Mouse (Mus musculus): ENCODE results near the gene Slc9a9. TPM values are rescaled to one million over a fixed set of nuclear protein-coding genes. Genes with fewer than 3 reads are reported as not detected.

Gene Slc9a9
- polyA plus RNA-seq, 1 experiment, result 5.3 TPM

DNA sequence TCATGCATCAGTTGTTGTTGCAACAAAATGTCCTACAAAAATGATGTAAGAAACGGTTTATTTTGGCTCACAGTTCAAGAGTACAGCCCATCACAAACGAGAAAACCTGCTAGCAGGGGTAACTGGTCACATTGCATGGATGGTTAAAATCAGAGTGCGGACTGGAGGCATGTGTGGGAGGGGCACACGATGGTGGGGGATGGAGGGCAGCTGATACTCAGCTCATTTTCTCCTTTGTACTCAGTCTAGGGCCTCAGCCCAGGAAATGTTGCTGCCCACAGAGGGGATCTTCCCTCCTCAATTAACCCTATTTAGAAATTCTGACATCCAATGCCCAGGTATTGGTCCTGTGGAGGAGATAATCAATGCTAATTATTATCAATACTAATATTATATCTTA is 98.8 kb downstream of the Slc9a9 start:
- TF ChIP-seq POLR2A (IDR thresholded peaks at IDR 0.05; ENCODE audit: borderline replicate concordance, extremely low read depth, insufficient read depth, insufficient read length, poor library complexity, severe bottlenecking), result no peak
- TF ChIP-seq CTCF (IDR thresholded peaks at IDR 0.05; ENCODE audit: borderline replicate concordance, extremely low read depth, insufficient read depth, insufficient read length), result no peak
- DNase-seq (ENCODE audit: low read depth), result no peak

- TF ChIP-seq CTCF (IDR thresholded peaks at IDR 0.05; ENCODE audit: borderline replicate concordance, extremely low read depth, insufficient read depth, insufficient read length) (no peak), POLR2A (IDR thresholded peaks at IDR 0.05; ENCODE audit: borderline replicate concordance, extremely low read depth, insufficient read depth, insufficient read length, poor library complexity, severe bottlenecking) (no peak)
- DNase-seq (ENCODE audit: low read depth), result peak; percentile 76
Observed at GRCm38 (mm10) chr9:94773357-94773756, 103.6 kb downstream of the Slc9a9 start.

DNA sequence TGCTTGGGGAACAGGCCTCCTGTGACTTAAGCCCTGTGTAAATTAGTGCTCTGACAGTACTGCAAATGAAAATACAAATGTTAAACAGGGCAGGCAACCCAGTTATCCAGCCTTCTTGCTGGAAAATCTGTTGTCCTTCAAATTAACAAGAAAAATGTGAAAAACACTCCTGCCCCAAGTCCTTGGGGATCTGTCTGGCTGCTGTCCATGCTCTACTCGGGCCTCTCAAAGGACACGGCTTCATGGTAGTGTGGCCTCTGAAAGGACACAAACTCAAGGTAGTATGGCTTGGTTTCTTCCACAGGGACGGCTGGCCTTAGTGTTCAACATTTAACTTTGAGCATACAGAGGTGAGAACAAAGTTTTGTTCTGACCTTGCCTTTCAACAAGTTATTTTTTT is 118.6 kb downstream of the Slc9a9 start:
- DNase-seq (ENCODE audit: low read depth), result no peak
- no peak for TF ChIP-seq CTCF (IDR thresholded peaks at IDR 0.05; ENCODE audit: borderline replicate concordance, extremely low read depth, insufficient read depth, insufficient read length)
- TF ChIP-seq POLR2A (IDR thresholded peaks at IDR 0.05; ENCODE audit: borderline replicate concordance, extremely low read depth, insufficient read depth, insufficient read length, poor library complexity, severe bottlenecking), result no peak

DNA sequence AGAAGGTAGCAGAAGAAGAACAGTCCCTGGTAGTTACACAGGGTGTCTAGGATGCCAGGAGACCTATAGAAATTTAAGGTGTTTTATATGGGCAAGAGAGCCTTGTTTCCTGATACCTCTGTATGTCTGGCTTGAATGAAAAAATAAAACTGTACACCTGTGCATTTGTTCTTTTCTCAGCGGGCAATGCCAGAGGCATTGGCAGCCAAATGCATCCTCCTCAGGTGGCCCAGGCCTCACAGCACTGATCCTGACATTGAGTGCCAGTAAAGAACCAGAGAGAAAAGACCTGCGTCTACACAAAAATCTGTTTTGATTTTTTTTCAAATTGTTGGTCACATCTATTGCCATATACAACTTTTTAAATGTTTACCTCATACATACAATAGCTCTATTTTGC is 121.3 kb downstream of the Slc9a9 start:
- TF ChIP-seq POLR2A (IDR thresholded peaks at IDR 0.05; ENCODE audit: borderline replicate concordance, extremely low read depth, insufficient read depth, insufficient read length, poor library complexity, severe bottlenecking) (no peak), CTCF (IDR thresholded peaks at IDR 0.05; ENCODE audit: borderline replicate concordance, extremely low read depth, insufficient read depth, insufficient read length) (no peak)
- no peak for DNase-seq (ENCODE audit: low read depth)

- TF ChIP-seq POLR2A (IDR thresholded peaks at IDR 0.05; ENCODE audit: borderline replicate concordance, extremely low read depth, insufficient read depth, insufficient read length, poor library complexity, severe bottlenecking), result no peak
- no peak for TF ChIP-seq CTCF (IDR thresholded peaks at IDR 0.05; ENCODE audit: borderline replicate concordance, extremely low read depth, insufficient read depth, insufficient read length)
- no peak for DNase-seq (ENCODE audit: low read depth)
Observed at GRCm38 (mm10) chr9:94803073-94803472, 133.4 kb downstream of the Slc9a9 start.

DNA sequence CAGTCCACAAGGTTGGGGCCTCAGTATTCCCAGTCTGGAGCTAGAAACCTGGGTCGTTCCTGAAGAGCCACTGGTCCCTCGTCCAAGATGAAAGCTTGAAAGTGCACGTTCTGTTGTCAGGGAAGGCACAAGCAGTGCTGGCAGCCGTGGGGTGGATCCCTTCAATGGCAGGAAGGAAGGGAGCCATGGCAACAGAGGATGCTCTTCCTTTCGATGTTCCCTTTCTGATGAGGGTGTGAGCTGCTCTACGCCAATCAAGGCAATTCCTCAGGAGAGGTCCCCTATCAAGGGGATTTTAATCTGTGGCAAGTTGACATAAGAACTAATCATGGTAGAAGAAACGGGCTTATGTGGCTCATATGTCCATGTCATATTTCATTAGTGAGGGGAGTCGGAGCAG is 135.8 kb downstream of the Slc9a9 start:
- TF ChIP-seq POLR2A (IDR thresholded peaks at IDR 0.05; ENCODE audit: borderline replicate concordance, extremely low read depth, insufficient read depth, insufficient read length, poor library complexity, severe bottlenecking) (no peak), CTCF (IDR thresholded peaks at IDR 0.05; ENCODE audit: borderline replicate concordance, extremely low read depth, insufficient read depth, insufficient read length) (no peak)
- DNase-seq (ENCODE audit: low read depth), result peak; percentile 31

DNA sequence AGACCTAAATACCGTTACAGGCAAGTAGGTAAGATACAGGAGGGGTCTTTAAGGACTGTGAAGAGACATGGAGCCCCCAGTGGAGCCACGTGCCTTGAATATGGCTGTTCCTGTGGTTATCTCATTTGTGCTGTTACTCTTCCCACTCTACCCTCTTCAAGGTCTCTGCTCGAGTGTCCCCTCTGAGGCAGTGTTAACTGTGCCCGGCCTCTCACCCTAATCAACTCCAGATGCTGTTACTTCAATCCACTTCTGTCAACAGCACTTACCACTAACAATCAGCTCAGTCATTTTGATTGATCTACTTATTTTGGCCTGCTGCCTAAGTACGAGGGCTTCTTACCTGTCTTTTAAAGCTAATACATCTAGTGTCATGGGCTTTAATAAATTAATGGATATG is 145.8 kb downstream of the Slc9a9 start:
- DNase-seq (ENCODE audit: low read depth), result no peak
- no peak for TF ChIP-seq CTCF (IDR thresholded peaks at IDR 0.05; ENCODE audit: borderline replicate concordance, extremely low read depth, insufficient read depth, insufficient read length)
- TF ChIP-seq POLR2A (IDR thresholded peaks at IDR 0.05; ENCODE audit: borderline replicate concordance, extremely low read depth, insufficient read depth, insufficient read length, poor library complexity, severe bottlenecking), result no peak

- TF ChIP-seq POLR2A (IDR thresholded peaks at IDR 0.05; ENCODE audit: borderline replicate concordance, extremely low read depth, insufficient read depth, insufficient read length, poor library complexity, severe bottlenecking), result no peak
- no peak for TF ChIP-seq CTCF (IDR thresholded peaks at IDR 0.05; ENCODE audit: borderline replicate concordance, extremely low read depth, insufficient read depth, insufficient read length)
- no peak for DNase-seq (ENCODE audit: low read depth)
Observed at GRCm38 (mm10) chr9:94821268-94821667, 151.6 kb downstream of the Slc9a9 start.

DNA sequence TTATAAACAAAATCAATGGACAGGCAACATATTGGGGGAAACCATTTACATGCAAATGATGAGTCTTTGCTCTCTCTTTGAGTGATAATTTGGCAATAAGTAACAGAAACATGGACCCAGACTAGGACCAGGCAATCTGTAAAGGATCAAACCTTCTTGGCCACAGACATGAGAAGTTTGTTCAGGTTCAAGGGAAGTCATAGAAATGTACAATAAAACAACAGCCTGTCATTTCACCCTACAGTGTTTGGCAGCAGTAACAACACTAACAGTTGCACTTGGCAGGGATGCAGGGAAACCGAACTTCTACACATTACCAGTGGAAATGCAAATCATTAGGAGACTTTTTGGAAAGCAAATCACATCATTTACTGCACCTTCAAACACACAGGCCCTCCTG is 164.1 kb downstream of the Slc9a9 start:
- TF ChIP-seq POLR2A (IDR thresholded peaks at IDR 0.05; ENCODE audit: borderline replicate concordance, extremely low read depth, insufficient read depth, insufficient read length, poor library complexity, severe bottlenecking) (no peak), CTCF (IDR thresholded peaks at IDR 0.05; ENCODE audit: borderline replicate concordance, extremely low read depth, insufficient read depth, insufficient read length) (no peak)
- peak; percentile 86 for DNase-seq (ENCODE audit: low read depth)

DNA sequence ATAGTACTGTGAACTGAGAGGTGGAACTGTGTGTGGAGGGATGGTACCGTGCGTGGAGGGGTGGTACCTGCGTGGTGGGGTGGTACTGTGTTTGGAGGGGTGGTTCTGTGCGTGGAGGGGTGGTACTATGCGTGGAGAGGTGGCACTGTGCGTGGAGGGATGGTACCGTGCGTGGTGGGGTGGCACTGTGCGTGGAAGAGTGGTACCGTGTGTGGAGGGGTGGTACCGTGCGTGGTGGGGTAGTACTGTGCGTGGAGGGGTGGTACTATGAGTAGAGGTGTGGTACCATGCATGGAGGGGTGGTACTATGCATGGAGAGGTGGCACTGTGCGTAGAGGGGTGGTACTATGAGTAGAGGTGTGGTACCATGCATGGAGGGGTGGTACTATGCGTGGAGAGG is 167.7 kb downstream of the Slc9a9 start:
- DNase-seq (ENCODE audit: low read depth), result no peak
- TF ChIP-seq POLR2A (IDR thresholded peaks at IDR 0.05; ENCODE audit: borderline replicate concordance, extremely low read depth, insufficient read depth, insufficient read length, poor library complexity, severe bottlenecking), result no peak
- no peak for TF ChIP-seq CTCF (IDR thresholded peaks at IDR 0.05; ENCODE audit: borderline replicate concordance, extremely low read depth, insufficient read depth, insufficient read length)

DNA sequence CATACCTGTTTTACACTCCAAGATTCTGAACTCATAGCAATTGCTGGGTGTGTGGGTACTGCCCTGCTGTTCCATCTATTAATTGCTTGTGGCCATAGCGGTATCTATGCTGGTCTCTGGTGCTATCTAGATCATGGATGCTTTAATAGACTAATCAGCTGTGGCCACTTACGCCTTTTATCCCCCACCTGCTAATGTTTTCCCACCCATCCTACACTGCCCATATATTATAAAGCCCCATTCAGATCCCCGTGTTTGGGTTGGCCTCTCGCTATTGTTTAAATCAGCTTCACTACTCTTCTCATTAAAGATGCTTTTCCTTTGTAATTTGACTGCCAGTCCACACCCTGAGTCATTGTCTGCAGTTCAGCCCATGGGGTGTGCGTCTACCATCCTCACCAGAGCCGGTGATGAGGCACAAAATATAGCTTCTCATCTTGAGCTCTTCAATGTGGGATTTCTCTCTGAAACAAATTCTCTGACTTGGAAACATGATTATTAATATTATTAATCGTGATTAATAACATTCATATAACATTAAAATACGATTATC is 168.8 kb downstream of the Slc9a9 start:
- TF ChIP-seq POLR2A (IDR thresholded peaks at IDR 0.05; ENCODE audit: borderline replicate concordance, extremely low read depth, insufficient read depth, insufficient read length, poor library complexity, severe bottlenecking), result no peak
- TF ChIP-seq CTCF (IDR thresholded peaks at IDR 0.05; ENCODE audit: borderline replicate concordance, extremely low read depth, insufficient read depth, insufficient read length), result no peak
- DNase-seq (ENCODE audit: low read depth), result peak; percentile 50

GRCm38 (mm10) chr9:94839204-94839603 is 169.5 kb downstream of the Slc9a9 start:
- TF ChIP-seq CTCF (IDR thresholded peaks at IDR 0.05; ENCODE audit: borderline replicate concordance, extremely low read depth, insufficient read depth, insufficient read length), result no peak
- TF ChIP-seq POLR2A (IDR thresholded peaks at IDR 0.05; ENCODE audit: borderline replicate concordance, extremely low read depth, insufficient read depth, insufficient read length, poor library complexity, severe bottlenecking), result no peak
- peak; percentile 78 for DNase-seq (ENCODE audit: low read depth)
